Mouse (Mus musculus): ENCODE measurements around the gene Rnf10.
A peak's percentile ranks its signal among the peaks of the same experiment; 100 is the strongest.

The Rnf10 gene

DNA sequence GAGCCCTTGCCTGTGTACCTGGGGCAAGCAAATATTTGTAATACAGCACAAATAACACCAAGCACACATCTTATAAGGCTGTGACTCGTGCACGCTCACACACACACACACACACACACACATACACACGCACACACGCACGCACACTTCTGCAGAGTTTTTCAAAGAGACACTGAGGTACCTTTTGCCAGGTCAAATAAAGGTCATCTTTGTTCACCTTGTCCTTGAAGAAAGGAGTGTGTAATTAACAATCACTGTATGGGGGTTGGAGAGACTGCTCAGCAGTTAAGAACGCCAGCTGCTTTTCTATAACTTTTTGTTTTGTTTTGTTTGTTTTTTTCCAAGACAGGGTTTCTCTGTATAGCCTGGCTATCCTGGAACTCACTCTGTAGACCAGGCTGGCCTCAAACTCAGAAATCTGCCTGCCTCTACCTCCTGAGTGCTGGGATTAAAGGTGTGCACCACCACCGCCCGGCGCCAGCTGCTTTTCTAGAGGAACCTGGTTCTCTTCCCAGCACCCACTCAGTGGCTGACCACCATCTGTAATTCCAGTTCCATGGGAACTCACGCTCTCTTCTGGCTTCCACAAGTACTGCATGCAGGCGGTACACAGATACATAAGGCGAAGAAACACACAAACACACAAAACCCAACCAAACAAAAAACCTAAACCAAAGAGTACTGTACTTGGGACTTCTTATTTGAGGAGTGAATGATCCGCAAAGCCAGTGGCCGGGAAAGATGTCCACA is 39.5 kb downstream of the Rnf10 start:
- DNase-seq: no peak

DNA sequence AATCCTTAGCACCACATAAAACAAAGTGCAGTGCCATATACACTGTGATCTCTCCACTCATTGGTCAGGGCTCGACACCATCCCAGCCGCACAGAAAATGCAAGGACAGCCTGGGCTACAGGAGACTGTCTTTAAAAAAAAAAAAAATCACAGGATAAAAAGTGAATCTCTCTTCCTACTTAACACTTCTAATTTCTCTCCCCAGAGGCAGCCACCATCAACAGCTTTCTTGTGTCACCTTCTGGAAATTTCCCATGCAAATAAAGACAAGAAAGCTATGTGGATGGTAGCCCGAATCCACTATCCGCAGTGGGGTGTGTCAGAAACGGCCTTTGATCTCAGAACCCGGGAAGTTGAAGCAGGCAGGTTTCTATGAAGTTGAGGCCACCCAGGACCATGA is 40.2 kb downstream of the Rnf10 start:
- DNase-seq: no peak

DNA sequence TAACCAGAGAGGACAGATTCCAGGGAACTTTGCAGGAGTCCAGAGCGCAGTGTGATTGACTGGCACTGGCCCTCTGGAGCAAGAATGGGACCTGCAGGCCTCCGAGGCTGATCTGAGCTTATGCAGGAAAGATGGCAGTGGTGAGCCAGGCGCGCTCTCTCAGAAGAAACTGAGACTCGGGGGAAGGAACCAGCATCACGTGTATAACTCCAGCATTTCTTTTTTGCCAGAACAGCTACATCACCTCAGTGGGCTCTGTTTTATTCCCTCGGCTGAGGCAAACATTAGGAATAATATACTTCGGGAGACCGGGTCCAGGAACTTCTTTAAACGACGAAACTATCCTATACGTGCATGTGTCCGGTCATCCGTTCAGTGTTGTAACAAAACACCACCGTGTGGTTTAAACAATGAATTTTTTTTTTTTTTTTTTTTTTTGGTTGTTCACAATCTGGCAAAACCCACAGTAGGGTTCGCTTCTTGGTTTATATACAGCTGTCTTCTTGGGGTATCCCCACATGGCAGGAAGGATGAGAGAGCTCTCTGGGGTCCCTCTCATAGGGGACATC is 41.1 kb downstream of the Rnf10 start:
- DNase-seq: no peak

DNA sequence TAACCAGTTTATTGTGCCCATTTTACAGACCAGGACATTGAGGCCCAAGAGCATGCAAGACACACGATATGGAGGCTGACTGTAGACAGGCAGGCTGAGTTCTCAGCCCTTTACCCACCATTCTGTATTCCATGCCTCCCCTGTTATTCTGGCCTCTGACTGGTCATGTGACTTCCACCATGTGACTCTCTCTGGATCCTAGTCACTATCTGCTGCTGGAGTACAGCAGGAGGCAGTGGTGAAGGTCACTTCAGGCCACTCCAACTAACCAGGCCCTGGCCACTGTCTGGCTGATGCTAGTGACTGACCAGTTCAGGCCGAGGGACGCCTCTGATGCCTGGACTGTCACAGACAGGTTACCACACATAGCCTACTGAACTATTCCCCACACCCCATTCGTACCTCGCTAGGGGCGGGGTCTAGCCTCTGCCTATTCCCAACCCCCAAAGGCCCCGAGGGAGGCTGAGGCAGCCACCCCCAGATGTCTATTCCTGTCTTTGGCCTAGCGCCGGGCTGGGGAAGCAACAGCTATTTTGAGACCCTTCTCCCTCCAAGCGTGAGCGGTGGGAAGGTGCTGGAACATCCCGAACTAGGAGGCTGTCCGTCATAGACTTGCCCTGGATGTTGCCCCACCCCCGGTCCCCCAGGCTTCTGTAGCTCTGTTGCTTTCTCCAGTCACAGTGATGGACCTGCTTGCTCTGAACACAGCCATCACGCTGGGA is 41.7 kb downstream of the Rnf10 start:
- no peak for DNase-seq

DNA sequence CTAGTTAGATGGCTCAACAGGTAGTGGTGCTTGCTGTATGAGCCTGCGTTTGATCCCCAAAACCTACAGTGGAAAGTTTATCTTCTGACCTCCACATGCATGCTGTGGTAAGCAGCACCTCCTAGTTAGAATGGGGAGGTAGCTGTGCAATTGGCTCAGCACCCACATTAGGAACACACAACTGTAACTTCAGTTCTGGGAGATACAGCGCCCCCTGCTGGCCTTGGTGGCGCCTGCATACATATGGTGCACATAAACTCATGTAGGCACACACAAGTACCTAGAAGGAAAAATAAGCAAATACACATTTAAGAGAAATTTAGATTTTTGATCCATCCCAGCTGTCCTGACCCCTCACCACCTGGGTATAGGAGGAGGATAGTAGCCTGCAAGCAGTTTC is 50.2 kb downstream of the Rnf10 start:
- no peak for DNase-seq

DNA sequence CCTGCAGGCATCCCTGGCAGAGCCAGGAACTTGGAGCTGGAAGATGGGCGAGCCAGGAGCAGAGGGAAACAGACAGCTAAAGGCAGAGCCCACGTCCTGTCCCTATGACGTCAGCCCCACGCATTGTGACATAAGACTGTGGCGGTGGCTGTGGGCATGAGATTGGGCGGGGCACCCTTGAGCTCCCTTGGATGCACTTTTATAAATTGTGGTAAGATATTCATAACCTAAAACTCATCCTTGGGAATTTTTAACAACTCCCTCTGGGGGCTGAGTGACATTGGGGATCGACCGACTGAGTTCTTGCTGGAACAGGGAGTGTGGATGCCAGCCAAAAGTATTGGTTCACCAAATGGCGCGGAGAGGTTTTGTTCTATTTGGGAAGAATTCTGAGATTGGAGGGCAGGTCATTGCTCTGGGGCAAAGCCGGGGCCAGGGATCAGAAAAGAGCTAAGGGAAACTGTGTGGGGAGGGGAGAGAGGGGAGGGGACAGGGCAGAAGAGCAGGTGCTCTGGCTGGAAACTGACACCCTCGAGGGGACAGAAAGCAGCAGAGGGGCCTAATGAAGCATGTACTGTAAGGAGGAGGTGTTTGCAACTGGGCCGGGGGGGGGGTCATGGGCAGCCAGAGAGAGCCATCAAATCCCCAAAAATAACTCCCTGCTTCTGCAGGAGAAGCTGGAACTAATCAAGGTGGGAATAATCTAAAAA is 51.6 kb downstream of the Rnf10 start:
- no peak for DNase-seq

DNA sequence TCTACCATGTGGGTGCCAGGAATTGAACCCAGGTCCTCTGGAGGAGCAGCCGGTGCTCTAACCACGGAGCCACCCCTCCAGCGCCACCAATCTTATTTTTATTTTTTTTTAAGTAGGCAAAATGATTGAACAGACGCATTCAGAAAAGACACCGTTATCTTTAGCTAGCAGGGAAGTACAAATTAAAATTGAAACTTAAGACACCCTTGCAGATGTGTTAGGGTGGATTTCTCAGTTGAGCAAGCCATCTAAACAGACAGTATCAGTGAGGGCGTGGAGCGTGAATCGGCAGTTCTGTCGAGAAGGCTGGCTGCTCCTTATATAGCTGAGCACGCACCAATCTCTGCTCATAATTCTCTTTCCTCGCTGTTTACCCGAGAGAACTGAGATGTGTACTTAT is 54.7 kb downstream of the Rnf10 start:
- no peak for DNase-seq

DNA sequence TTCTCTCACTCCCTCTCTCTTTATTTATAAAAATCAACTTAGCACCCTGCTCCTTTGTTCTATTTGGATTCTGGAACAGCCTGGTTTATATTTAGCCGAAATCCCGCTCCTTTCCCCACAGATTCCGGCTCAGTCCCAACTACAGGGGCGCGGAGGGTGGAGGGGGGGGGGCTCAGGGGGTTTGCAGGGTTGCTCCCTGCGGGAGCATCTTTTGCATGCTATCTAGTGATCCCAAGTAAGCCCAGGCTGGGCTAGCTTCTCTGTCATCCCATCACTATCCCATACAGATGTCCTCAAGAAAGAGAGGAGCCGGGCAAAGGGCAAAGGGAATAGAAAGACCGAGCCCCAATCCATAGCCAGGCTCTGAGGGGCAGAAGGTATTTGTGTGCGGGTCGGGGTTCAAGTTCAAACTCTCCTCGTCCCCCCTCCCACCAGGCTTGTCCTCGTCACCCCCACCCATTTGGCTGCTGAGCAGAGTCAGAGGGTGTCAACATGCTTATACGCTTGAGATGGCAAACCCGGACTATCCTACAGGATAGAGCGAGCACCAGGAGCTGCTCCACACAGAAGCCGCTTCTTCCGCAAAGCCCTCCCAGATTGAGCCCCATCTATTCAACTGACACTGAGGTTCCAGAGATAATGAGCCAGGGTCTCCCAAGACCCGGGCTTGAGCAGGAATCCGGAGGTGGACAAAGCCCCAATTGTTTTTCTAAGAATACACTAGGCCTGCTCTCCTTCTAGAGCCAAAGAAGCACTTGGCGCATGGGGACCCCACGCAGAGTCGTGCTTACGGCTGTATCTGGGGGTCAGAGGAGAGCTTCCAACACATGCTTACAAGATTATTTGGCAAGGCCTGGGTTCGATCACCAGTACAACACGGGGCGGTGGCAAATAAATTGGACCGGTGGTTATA is 57.2 kb downstream of the Rnf10 start:
- DNase-seq: no peak

DNA sequence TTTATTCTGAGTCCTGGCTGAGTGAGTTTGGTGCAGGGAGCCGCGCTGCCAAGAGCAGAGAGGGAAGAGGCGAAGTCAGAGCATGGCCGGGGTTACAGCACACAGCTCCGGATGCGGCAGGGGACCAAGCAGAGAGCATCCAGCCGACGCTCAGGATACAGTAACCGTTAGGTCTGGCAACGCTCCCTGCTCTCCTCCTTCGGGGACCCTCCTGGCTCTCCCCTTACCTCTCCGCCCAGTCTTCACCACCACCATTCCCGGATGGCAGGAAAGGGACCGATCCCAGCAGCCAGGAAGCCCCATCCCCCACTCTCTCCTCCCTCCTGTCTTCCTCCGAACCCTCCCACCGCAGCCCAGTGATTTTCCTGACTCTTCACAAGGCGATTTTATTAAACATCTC is 57.8 kb downstream of the Rnf10 start:
- peak; percentile 49 for DNase-seq

DNA sequence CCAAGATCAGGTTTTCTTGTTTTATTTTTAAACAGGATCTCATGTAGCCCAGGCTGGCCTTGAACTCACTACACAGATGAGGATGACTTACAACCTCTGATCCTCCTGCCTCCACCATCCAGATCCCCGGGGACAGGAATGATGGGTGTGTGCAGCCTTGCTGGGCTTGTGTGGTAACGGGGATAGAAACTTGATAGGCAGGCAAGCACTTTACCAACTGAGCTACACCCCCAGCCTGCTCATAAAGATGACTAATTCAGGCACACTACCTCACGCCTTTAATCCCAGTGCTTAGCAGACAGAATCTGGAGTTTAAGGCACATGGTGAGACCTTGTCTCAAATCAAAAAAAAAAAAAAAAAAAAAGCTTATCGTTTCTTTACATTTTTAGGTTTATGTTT is 59.8 kb downstream of the Rnf10 start:
- DNase-seq: no peak

DNA sequence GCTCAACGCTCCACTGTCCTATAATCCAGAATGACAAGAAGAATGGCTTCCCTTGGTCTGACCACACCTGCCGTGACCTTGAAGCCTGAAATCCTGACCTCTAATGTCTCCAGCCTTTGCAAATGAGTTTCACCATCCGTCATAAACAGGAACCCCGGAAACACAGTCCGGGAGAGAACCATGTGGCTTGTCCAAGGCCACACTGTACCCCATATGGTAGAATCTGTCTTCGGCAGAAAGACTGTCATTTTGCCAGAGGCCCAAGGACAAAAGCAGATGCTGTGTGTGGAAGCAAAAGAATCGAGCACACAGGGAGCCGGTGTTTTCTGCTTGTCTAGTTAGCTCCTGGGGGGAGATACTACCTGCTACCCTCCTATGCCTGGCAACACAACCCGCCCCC is 60.2 kb downstream of the Rnf10 start:
- DNase-seq: no peak

DNA sequence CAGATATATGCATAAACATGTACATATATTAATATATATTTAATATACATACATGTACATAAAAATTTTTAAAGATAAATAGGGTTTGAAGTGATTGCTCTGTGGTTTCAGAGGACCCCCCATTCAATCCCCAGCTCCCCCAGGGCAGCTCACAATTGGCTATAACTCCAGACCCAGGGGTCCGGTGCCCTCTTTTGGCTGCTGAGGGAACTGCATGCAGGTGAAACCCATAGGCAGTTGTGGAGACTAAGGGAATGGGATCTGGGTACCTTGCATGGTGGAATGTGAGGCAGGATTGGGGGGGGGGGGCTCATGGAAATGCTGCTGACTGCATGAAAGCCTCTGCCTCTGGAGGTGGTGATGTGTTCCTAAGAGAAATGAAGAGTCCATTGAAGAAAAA is 62.3 kb downstream of the Rnf10 start:
- no peak for DNase-seq

DNA sequence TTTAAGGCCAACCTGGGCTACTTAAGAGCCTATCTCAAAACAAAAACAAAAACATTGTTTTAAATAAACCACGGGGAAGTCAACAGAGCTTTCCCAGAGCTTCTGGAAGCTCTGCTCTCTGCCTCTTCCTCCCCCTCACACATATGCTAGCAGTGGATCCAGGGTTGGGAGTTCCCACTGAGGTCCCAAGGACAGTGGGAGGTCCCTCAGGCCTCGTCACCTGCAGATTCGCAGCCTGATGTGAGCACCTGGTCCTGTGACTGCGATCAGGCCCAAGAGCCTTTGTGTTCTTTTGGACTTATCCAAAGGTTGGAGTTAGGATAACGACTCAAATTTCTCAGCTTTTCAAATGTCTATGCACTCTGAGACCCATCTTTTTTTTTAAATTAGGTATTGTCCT is 64.1 kb downstream of the Rnf10 start:
- no peak for DNase-seq

DNA sequence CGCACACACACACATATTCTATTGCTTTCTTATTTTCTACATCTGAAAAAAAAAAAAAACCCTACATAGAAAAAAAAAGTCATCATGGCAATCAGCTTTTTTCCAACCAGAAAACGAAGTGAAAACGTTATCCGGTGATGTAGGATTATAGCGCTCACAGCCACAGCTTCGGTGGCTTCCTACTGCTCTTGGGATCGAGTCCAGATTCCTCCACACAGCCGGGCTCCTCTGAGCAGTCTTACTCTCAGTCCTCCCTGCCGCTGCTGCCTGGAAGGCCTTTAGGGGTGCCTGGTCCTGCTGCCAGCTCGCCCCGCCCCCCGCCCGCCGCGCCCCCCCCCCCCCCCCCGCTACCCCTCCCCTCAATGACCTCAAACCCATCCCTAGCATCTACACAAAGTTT is 64.8 kb downstream of the Rnf10 start:
- DNase-seq: no peak

DNA sequence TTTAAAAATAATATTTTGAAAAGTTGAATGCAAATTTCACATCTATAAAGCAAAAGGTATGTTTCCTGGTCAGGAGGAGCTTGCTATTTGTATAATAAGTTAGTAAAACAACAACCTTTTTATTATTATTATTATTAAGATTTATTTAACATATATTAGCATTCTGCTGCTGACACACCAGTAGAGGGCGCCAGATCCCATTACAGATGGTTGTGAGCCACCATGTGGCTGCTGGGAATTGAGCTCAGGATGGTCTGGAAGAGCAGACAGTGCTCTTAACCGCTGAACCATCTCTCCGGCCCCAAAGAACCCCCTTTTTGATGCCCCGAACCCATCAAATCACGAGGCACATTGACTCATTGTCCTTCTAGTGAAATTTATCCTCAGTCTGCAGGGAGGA is 65.5 kb downstream of the Rnf10 start:
- DNase-seq: no peak

DNA sequence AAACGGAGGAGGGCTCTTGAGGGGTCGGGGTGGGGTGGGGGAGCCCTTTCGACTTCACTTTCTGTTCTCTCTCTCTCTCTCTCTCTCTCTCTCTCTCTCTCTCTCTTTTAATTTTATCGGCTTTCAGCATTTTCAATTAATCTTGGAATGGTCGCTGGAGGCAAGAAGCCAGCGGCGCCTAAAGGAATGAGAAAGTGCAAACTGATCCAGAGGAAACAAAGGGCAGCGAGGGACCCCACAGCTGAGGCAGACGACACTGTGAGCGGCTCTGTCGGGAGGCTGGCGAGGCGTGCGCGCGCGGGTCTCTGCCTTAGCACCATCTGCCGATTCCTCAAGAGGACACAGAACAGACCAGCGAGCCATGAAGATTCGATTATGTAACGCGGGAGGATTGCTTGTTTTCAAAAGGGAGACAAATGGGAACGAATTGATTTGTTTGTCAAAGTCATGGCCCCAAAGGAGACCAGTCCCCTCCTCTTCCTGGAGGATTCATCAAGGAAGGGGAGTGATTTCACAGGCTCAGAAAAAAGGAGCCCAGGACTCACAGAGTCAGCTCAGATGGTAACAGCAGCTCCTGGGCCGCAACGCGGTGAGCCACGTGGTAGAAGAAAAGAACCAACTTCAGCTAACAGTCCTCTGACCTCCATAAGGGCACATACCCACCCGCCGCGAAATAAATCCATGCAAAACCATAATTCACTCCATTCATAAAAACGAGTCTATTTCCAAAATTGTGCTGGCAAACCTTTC is 68.0 kb downstream of the Rnf10 start:
- no peak for DNase-seq

DNA sequence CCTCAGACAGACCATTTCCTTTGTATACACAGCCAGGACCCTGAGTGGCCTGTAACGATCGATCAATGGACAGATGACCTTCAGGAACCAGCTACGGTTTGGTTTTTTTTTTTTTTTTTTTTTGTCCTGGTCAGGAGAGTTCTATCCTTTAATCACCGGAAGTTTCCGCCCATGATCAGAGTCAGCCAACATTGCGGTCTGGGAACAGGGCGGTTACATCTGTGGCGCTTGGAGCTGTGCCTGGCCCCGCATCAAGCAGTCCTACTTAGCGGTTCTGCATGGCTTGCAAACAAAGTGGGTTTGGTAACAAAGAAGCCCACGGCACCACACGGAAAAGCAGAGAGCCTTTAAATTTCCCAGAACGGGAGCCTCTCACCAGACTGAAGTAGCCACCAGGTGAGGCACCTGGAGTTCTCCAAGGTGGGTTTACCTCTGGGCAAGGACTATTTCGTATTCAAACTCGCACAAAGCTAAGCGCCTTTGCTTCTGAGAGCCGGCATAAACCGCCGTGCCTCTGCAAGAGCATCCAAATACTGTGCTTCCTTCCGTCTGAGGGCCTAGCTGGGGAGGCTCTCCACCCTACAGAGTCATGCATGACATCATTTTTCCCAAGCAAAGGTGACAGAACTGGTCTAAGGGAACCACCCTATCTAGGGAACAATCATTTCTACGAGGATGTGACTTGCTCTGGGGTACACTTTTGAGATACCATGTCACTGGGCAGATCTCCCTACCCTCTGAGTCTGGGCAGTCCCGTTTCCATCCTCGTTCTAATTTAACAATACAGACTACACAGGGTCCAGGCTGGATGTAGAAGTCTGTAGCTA is 68.8 kb downstream of the Rnf10 start:
- peak; percentile 58 for DNase-seq

DNA sequence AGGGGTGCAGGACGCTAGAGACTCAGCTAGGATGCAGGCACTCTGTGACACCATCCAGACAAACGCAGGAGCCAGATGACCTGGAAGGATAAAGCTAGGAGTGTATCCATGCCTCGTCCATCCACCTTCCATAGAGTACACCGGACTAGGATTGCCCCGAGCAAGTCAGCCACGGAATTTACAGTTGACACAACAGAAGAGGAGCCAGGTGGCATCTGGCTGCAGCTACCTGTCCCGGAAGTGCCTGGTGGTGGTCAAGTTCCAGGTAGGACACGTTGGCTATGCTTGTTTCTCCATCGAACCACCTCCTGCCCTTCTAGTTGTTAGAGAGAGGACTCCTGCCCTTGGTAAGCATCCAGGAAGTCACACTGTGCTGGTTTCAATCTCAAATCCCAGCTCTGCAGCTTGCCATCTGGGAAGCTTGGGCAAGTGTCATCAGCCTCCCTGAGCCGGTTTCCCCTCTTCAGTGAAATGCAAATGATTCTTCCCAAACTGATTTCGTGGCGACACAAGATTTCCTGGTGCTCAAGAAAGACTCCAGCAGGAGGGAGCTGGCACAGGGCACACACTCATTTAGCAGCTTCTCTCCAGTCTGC is 78.0 kb downstream of the Rnf10 start:
- no peak for DNase-seq

DNA sequence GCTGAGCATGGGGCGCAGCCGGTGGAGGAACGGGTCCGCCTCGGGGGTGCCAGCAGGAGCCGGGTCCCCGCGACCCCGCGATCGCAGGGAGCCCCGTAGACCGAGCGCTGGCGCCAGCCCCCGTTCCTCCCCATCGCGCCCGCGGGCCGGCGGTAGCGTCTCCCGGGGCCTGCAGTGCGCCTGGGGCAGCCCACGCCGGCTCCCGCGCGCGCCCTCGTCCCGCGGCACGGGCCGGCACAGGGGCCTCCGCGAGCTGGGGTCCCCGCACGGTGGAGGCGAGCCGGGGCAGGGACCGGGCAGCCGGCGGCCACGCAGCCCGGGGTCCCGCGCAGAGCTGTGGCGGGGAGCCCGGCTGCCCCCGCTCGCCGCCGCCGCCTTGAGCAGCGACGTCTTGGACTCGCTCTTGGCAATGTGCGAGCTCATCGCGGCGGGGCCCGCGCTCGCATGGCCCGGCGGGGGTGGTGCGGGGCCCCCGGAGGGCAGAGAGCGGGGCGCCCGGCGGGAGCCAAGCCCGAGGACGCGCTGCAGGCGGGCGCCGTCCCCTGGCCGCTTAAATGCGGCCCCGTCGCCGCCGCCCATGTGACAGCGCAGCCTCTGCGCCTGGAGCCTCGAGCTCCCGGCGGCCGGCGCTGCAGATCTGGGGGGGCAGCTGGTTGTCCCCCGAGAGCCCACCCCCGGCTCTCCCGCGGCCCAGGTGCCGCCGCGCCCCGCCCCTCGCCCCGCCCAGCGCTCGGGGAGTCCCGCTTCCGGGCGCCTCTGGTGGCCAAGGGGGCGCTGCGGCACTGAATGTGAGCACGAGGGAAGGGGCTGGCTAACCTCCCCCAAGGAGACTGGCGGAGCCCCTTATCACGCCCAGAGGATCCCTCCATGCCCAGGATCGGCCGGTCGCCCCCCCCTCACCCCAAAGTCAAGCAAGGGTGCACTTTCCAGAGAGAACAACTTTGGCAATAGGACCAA is 78.8 kb downstream of the Rnf10 start, which contains the start of gene Cabp1:
Gene Cabp1 (minus strand): TSS at position 713 of the 957 bp plus-strand sequence.
- DNase-seq: peak; percentile 61
